Mouse (Mus musculus): Measurements from ENCODE around the gene Slc39a9. TPM values are rescaled to one million over a fixed set of nuclear protein-coding genes. Genes with fewer than 3 reads are reported as not detected.

Gene Slc39a9
- polyA plus RNA-seq, 1 experiment from 2014 or later = 15.7 TPM

- Histone ChIP-seq H3K27ac (no peak overlapping the region), H3K27me3 (replicated peaks) (no peaks in the 10 kb centered on the region), H3K4me3 (no peak overlapping the region), H3K9me3 (replicated peaks) (no peaks in the 10 kb centered on the region), H3K36me3 (no peaks in the 10 kb centered on the region), H3K4me2 (no peak overlapping the region), H3K9ac (no peak overlapping the region), H3K4me1 (no peaks in the 10 kb centered on the region)
- ATAC-seq = no peak
- 52% methylated on average over 3 of the region's 3 CpGs for WGBS (ENCODE audit: insufficient replicate concordance)
These were observed 33.8 kb upstream of the Slc39a9 start for GRCm38 (mm10) chr12:80609928-80610327.

DNA sequence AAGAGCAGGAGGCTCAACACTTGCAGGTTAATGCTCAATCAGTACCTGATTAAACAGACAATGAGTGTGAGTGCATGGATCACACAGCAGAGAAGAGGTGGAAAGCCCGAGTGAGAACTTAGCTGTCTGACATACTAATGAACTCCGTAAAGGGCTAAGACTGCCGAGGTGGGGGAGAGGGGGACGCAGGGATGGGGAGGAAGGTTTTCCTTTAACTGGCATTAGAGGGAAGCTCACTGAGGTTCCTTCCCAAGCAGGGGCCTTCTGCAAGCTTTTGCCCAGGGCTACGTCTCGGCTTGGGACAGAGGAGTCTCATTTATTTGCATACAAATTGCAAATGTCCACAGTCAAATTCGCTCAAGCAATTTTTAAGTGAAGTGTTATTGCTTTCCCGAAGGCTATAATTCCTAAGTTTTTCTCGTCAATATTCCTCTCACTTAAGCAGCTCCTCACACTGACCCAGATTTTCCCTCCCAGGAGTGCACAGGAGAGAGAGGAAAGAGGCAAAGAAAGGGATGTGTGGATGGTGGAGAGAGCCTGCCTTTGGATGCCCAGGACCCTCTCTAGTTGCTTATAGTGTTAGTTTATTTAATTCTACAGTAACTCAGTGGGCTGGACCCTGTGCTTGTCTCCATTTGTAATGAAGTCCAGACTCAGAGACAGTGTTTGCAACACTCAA lies 31.4 kb upstream of the Slc39a9 start:
- no peaks in the 10 kb centered on the region for H3K36me3 ChIP-seq
- H3K4me2 ChIP-seq = no peak overlapping the region
- WGBS (ENCODE audit: insufficient replicate concordance) = 45% methylated on average over 9 of the region's 9 CpGs
- H3K9me3 ChIP-seq (replicated peaks) = no peaks in the 10 kb centered on the region
- H3K4me3 ChIP-seq = no peak overlapping the region
- no peak overlapping the region for H3K27ac ChIP-seq
- no peaks in the 10 kb centered on the region for H3K4me1 ChIP-seq
- H3K27me3 ChIP-seq (replicated peaks) = no peaks in the 10 kb centered on the region
- no peak for ATAC-seq
- H3K9ac ChIP-seq = no peak overlapping the region

DNA sequence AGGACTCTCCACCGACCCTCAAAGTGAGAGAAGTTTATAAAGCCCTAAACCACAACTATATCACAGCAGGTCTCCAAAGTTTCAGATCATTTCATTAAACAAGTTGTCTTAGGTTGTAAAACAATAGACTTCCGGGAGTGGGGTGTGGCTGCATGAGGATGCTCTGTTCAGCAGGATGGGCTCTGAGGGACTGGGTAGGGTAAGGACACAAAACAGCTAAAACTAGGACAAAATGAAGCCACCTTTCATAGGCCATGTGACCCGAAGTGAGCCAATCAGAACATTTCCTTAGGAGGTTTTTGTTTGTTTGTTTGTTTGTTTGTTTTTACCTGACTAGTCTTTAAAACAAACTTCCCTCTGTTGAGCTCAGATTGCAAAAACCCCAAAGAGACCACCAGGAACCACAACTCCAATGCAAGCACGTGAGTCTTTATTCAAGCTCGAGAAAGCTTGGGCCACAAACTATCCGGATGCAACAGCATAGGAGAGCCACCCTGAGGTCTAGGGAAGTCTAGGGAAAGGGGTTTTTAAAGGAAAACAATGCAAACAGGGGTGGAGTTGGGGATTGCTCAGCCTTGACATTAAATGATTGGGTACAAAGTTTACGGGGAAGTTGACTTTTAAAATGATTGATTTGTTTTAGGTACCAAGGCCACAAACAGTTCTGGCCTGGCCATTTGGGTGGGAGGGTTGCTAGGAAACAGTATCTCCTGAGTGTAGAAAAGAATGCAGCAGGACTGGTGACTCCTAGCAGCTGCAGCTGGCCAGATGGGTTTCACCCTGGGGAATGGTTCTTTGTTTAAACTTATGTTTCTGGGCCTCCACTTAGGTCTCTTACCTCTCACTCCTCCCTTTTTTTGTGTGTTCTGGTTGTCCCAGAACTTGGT lies 28.1 kb upstream of the Slc39a9 start:
- Histone ChIP-seq H3K4me1 (no peaks in the 10 kb centered on the region), H3K27me3 (replicated peaks) (no peaks in the 10 kb centered on the region), H3K9ac (no peak overlapping the region), H3K4me3 (no peak overlapping the region), H3K9me3 (replicated peaks) (no peaks in the 10 kb centered on the region), H3K4me2 (no peak overlapping the region), H3K36me3 (no peaks in the 10 kb centered on the region), H3K27ac (no peak overlapping the region)
- no peak for ATAC-seq
- 43% methylated on average over 7 of the region's 7 CpGs for WGBS (ENCODE audit: insufficient replicate concordance)

DNA sequence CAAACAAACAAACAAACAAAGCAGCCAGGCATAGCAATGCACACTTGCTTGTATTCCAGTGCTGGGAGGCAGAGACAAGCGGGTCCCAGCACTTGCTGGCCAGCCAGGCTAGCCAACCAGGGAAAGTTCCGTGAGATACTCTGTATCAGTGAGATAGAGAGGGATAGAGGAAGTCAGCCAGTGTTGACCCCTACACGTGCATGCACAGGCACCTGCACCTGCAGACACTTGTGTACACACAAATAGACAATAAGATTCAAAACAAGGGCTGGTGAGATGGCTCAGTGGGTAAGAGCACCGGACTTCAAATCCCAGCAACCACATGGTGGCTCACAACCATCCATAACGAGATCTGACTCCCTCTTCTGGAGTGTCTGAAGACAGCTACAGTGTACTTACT lies 23.2 kb upstream of the Slc39a9 start:
- Histone ChIP-seq H3K9me3 (replicated peaks) (no peaks in the 10 kb centered on the region), H3K27me3 (replicated peaks) (no peaks in the 10 kb centered on the region), H3K4me3 (no peak overlapping the region), H3K4me1 (no peaks in the 10 kb centered on the region), H3K4me2 (no peak overlapping the region), H3K27ac (no peak overlapping the region), H3K36me3 (no peaks in the 10 kb centered on the region), H3K9ac (no peak overlapping the region)
- ATAC-seq = no peak
- WGBS (ENCODE audit: insufficient replicate concordance) = 55% methylated on average over 5 of the region's 5 CpGs

DNA sequence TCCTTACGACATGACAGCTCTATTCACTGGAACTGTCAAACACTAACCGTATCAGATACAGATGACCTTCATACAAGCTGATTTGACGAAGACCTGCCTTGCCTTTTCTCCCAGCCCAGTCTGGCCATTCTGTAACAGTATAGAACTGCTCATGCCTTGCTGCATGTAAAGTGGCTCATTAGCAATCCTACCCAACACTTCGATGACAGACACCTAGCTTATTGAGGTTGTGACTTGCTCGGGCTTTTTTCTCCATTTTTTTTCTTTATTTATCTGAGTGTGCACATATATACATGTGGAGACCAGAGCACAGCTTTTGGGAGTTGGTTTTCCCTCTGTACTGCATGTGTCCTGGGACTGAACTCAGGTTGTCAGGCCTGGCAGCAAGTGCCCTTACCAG lies 11.9 kb upstream of the Slc39a9 start:
- H3K27ac ChIP-seq = no peak overlapping the region
- 75% methylated on average over 5 of the region's 5 CpGs for WGBS (ENCODE audit: insufficient replicate concordance)
- H3K4me3 ChIP-seq = no peak overlapping the region
- H3K27me3 ChIP-seq (replicated peaks) = no peaks in the 10 kb centered on the region
- H3K9ac ChIP-seq = no peak overlapping the region
- H3K36me3 ChIP-seq = peaks cover 60% of the 10 kb centered on the region
- H3K9me3 ChIP-seq (replicated peaks) = no peaks in the 10 kb centered on the region
- no peak for ATAC-seq
- H3K4me1 ChIP-seq = no peaks in the 10 kb centered on the region
- H3K4me2 ChIP-seq = no peak overlapping the region

- no peaks in the 10 kb centered on the region for H3K27me3 ChIP-seq (replicated peaks)
- H3K9me3 ChIP-seq (replicated peaks) = no peaks in the 10 kb centered on the region
- ATAC-seq = peak; percentile 49
- H3K4me2 ChIP-seq = peak overlapping the region; percentile 96
- WGBS (ENCODE audit: insufficient replicate concordance) = 1% methylated on average over 48 of the region's 48 CpGs
- peak overlapping the region; percentile 87 for H3K4me3 ChIP-seq
- peaks cover 57% of the 10 kb centered on the region for H3K4me1 ChIP-seq
- H3K9ac ChIP-seq = peak overlapping the region; percentile 92
- peaks cover 63% of the 10 kb centered on the region for H3K36me3 ChIP-seq
- H3K27ac ChIP-seq = peak overlapping the region; percentile 84
These were observed 674 bp upstream of the Slc39a9 start for GRCm38 (mm10) chr12:80642725-80643692.

- Histone ChIP-seq H3K9me3 (replicated peaks) (no peaks in the 10 kb centered on the region), H3K4me2 (peak overlapping the region; percentile 96), H3K4me1 (peaks cover 65% of the 10 kb centered on the region), H3K4me3 (peak overlapping the region; percentile 87), H3K9ac (peak overlapping the region; percentile 80), H3K36me3 (peaks cover 62% of the 10 kb centered on the region), H3K27ac (peak overlapping the region; percentile 84), H3K27me3 (replicated peaks) (no peaks in the 10 kb centered on the region)
- ATAC-seq = no peak
- WGBS (ENCODE audit: insufficient replicate concordance) = 5% methylated on average over 18 of the region's 18 CpGs
These were observed 804 bp downstream of the Slc39a9 start for GRCm38 (mm10) chr12:80644506-80644868.

GRCm38 (mm10) chr12:80646377-80646776 lies 2.7 kb downstream of the Slc39a9 start:
- Histone ChIP-seq H3K4me3 (0 out of 2 replicates have a peak overlapping the region, but pooled peaks have one; percentile 87), H3K9ac (no peak overlapping the region), H3K4me2 (peak overlapping the region; percentile 96)

GRCm38 (mm10) chr12:80653951-80654658 lies 10.4 kb downstream of the Slc39a9 start:
- H3K27me3 ChIP-seq (replicated peaks) = no peaks in the 10 kb centered on the region
- 84% methylated on average over 7 of the region's 7 CpGs for WGBS (ENCODE audit: insufficient replicate concordance)
- no peaks in the 10 kb centered on the region for H3K9me3 ChIP-seq (replicated peaks)
- H3K27ac ChIP-seq = no peak overlapping the region
- H3K36me3 ChIP-seq = peaks cover 14% of the 10 kb centered on the region
- no peak for ATAC-seq
- no peak overlapping the region for H3K4me2 ChIP-seq
- H3K4me1 ChIP-seq = peaks cover 28% of the 10 kb centered on the region
- H3K4me3 ChIP-seq = no peak overlapping the region
- no peak overlapping the region for H3K9ac ChIP-seq

More at GRCm38 (mm10) chr12:80646377-80646776, 2.7 kb downstream of the Slc39a9 start:
- ATAC-seq = no peak
- Histone ChIP-seq H3K36me3 (peaks cover 48% of the 10 kb centered on the region), H3K27ac (no peak overlapping the region), H3K27me3 (replicated peaks) (no peaks in the 10 kb centered on the region), H3K4me1 (peaks cover 67% of the 10 kb centered on the region), H3K9me3 (replicated peaks) (no peaks in the 10 kb centered on the region)
- 90% methylated on average over 3 of the region's 3 CpGs for WGBS (ENCODE audit: insufficient replicate concordance)

DNA sequence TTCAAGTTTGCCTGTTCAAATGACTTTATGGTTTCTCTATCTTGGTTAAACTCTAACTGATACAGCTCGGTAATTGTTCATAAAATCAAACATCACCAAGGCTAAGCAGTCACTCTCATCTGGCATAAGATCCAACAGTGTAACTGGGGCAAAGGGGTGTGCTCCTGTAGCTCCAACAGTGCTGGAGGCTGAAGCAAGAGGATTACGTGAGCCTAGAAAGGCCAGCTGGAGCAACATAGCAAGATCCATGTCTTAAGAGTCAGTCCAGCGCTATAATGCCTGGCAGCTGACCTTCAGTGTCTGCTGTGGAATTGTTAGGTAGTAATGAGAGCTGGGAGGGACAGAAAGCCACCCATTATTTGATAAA lies 11.0 kb downstream of the Slc39a9 start:
- no peak for ATAC-seq
- Histone ChIP-seq H3K27ac (no peak overlapping the region), H3K9me3 (replicated peaks) (no peaks in the 10 kb centered on the region), H3K9ac (no peak overlapping the region), H3K4me1 (peaks cover 25% of the 10 kb centered on the region), H3K4me2 (no peak overlapping the region), H3K4me3 (no peak overlapping the region), H3K27me3 (replicated peaks) (no peaks in the 10 kb centered on the region), H3K36me3 (peaks cover 11% of the 10 kb centered on the region)
- 82% methylated on average over 3 of the region's 3 CpGs for WGBS (ENCODE audit: insufficient replicate concordance)

DNA sequence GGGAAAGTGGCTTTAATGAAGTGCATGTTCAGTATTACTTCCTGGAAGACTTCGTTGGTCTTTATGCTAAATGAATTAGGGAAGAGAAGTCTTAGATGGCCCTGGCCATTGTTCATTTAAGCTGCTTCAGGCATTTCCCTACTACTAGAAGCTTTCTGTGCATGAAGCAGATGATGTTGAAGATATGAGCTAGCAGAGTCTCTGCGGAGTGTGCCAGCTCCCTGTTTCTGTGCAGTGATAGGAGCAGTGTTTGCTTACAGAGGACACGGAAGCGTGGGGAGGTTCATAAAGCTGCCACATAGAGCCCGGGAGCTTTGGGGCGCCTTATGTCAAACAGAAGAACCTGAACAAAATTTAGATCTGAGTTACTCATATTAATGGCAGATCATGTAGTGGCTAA lies 15.0 kb downstream of the Slc39a9 start:
- WGBS (ENCODE audit: insufficient replicate concordance) = 65% methylated on average over 6 of the region's 6 CpGs
- no peak overlapping the region; the same call in 1 of the 2 replicates for H3K9ac ChIP-seq
- H3K36me3 ChIP-seq = peaks cover 18% of the 10 kb centered on the region
- peaks cover 28% of the 10 kb centered on the region for H3K4me1 ChIP-seq
- no peak overlapping the region for H3K27ac ChIP-seq
- H3K4me2 ChIP-seq = no peak overlapping the region
- no peaks in the 10 kb centered on the region for H3K27me3 ChIP-seq (replicated peaks)
- no peaks in the 10 kb centered on the region for H3K9me3 ChIP-seq (replicated peaks)
- H3K4me3 ChIP-seq = no peak overlapping the region
- ATAC-seq = no peak
